Mouse (Mus musculus) midbrain, embryonic 12.5 days (tissue): Measurements from ENCODE around the gene Ets1. TPM values are rescaled to one million over a fixed set of nuclear protein-coding genes. Genes with fewer than 3 reads are reported as not detected.

Experiments used
- ATAC-seq: fragments of 200-750 bp; cut with Nextera tagmentation; 2 replicates; pipeline ENCODE4 v1.8.0; 2017; ENCODE audit warnings: low read depth, moderate TSS enrichment, moderate library complexity; ENCODE audit not compliant: low FRiP score
- H3K27ac ChIP-seq: fragments of 300-500 bp; sonication (generic); replicated peaks from 2 replicates; pipeline ENCODE4 v1.5.1; 2016; ENCODE audit warnings: mild to moderate bottlenecking
- H3K27me3 ChIP-seq: fragments of 300-500 bp; sonication (generic); 2 replicates; pipeline ENCODE4 v1.6.1; 2016; ENCODE audit warnings: mild to moderate bottlenecking
- H3K36me3 ChIP-seq: fragments of 300-500 bp; sonication (generic); 2 replicates; pipeline ENCODE4 v1.6.1; 2016
- H3K4me1 ChIP-seq: fragments of 300-500 bp; sonication (generic); 2 replicates; pipeline ENCODE4 v1.6.1; 2016
- H3K4me2 ChIP-seq: fragments of 300-500 bp; sonication (generic); replicated peaks from 2 replicates; pipeline ENCODE4 v1.6.1; 2016; ENCODE audit warnings: mild to moderate bottlenecking, moderate library complexity
- H3K4me3 ChIP-seq: fragments of 300-500 bp; sonication (generic); 2 replicates; pipeline ENCODE4 v1.5.1; 2016; ENCODE audit warnings: mild to moderate bottlenecking
- H3K9ac ChIP-seq: fragments of 300-500 bp; sonication (generic); replicated peaks from 2 replicates; pipeline ENCODE4 v1.6.1; 2016; ENCODE audit warnings: mild to moderate bottlenecking, moderate library complexity
- H3K9me3 ChIP-seq: fragments of 300-500 bp; sonication (generic); 2 replicates; pipeline ENCODE4 v1.6.1; 2016; ENCODE audit warnings: mild to moderate bottlenecking
- WGBS: fragments of 180-500 bp; shearing (Covaris S2); methylation state at CpG from one replicate; pipeline ENCODE4 v1.1.7; 2016; 5-methylcytosine and 5-hydroxymethylcytosine counted together
- polyA plus RNA-seq: library from polyadenylated mRNA; unstranded; fragments of >200 nt; fragmentation: Nextera tagmentation; extraction: Ambion mirVana; gene quantifications from 2 replicates; pipeline ENCODE4 v1.2.1, GENCODE M21; 2016

Ets1 gene
- polyA plus RNA-seq, 1 experiment from 2014 or later = 26.3 TPM

- Histone ChIP-seq H3K27ac (no peak overlapping the region), H3K9me3 (no peaks in the 10 kb centered on the region), H3K36me3 (no peaks in the 10 kb centered on the region), H3K27me3 (no peaks in the 10 kb centered on the region), H3K4me1 (no peaks in the 10 kb centered on the region), H3K9ac (no peak overlapping the region), H3K4me2 (no peak overlapping the region), H3K4me3 (no peak overlapping the region)
- ATAC-seq = no peak
- 96% methylated on average over 5 of the region's 5 CpGs for WGBS
These were observed 112.5 kb downstream of the Ets1 start for GRCm38 (mm10) chr9:32748552-32748951.

GRCm38 (mm10) chr9:32749721-32750480 is 113.9 kb downstream of the Ets1 start:
- Histone ChIP-seq H3K4me1 (no peaks in the 10 kb centered on the region), H3K36me3 (no peaks in the 10 kb centered on the region), H3K4me2 (no peak overlapping the region), H3K9ac (no peak overlapping the region), H3K9me3 (no peaks in the 10 kb centered on the region), H3K27ac (no peak overlapping the region), H3K27me3 (no peaks in the 10 kb centered on the region), H3K4me3 (no peak overlapping the region)
- 92% methylated on average over 13 of the region's 13 CpGs for WGBS
- no peak for ATAC-seq

- Histone ChIP-seq H3K27me3 (no peaks in the 10 kb centered on the region), H3K9ac (no peak overlapping the region), H3K4me3 (no peak overlapping the region), H3K27ac (no peak overlapping the region), H3K4me1 (no peaks in the 10 kb centered on the region), H3K36me3 (no peaks in the 10 kb centered on the region), H3K9me3 (no peaks in the 10 kb centered on the region), H3K4me2 (no peak overlapping the region)
- ATAC-seq = no peak
- 83% methylated on average over 5 of the region's 5 CpGs for WGBS
These were observed 116.6 kb downstream of the Ets1 start for GRCm38 (mm10) chr9:32752602-32753001.

- Histone ChIP-seq H3K36me3 (no peaks in the 10 kb centered on the region), H3K9me3 (no peaks in the 10 kb centered on the region), H3K4me2 (no peak overlapping the region), H3K4me1 (no peaks in the 10 kb centered on the region), H3K27me3 (no peaks in the 10 kb centered on the region), H3K27ac (no peak overlapping the region), H3K9ac (no peak overlapping the region), H3K4me3 (no peak overlapping the region)
- WGBS = 89% methylated on average over 15 of the region's 15 CpGs
- no peak; the same call in 1 of the 2 replicates for ATAC-seq
These were observed 118.3 kb downstream of the Ets1 start for GRCm38 (mm10) chr9:32754311-32754710.

GRCm38 (mm10) chr9:32756002-32756401 is 120.0 kb downstream of the Ets1 start:
- 88% methylated on average over 2 of the region's 2 CpGs for WGBS
- no peak overlapping the region for H3K4me3 ChIP-seq

GRCm38 (mm10) chr9:32758280-32758905 is 122.4 kb downstream of the Ets1 start:
- Histone ChIP-seq H3K9me3 (no peaks in the 10 kb centered on the region), H3K27ac (no peak overlapping the region), H3K9ac (no peak overlapping the region), H3K36me3 (no peaks in the 10 kb centered on the region), H3K4me2 (no peak overlapping the region), H3K27me3 (no peaks in the 10 kb centered on the region), H3K4me1 (no peaks in the 10 kb centered on the region), H3K4me3 (no peak overlapping the region)
- 85% methylated on average over 5 of the region's 5 CpGs for WGBS
- no peak for ATAC-seq

More at GRCm38 (mm10) chr9:32756002-32756401, 120.0 kb downstream of the Ets1 start:
- no peaks in the 10 kb centered on the region for H3K27me3 ChIP-seq
- ATAC-seq = no peak
- no peak overlapping the region for H3K9ac ChIP-seq
- no peak overlapping the region for H3K27ac ChIP-seq
- H3K4me2 ChIP-seq = no peak overlapping the region
- H3K36me3 ChIP-seq = no peaks in the 10 kb centered on the region
- H3K9me3 ChIP-seq = no peaks in the 10 kb centered on the region
- H3K4me1 ChIP-seq = no peaks in the 10 kb centered on the region

- no peaks in the 10 kb centered on the region for H3K4me1 ChIP-seq
- no peak overlapping the region for H3K4me2 ChIP-seq
- 85% methylated on average over 4 of the region's 4 CpGs for WGBS
- no peak overlapping the region for H3K27ac ChIP-seq
- H3K9ac ChIP-seq = no peak overlapping the region
- H3K4me3 ChIP-seq = no peak overlapping the region
- no peak for ATAC-seq
- no peaks in the 10 kb centered on the region for H3K36me3 ChIP-seq
- H3K27me3 ChIP-seq = no peaks in the 10 kb centered on the region
- H3K9me3 ChIP-seq = no peaks in the 10 kb centered on the region
These were observed 124.7 kb downstream of the Ets1 start for GRCm38 (mm10) chr9:32760649-32761157.

GRCm38 (mm10) chr9:32761326-32761725 is 125.3 kb downstream of the Ets1 start:
- no peaks in the 10 kb centered on the region for H3K36me3 ChIP-seq
- no peak overlapping the region for H3K27ac ChIP-seq
- 80% methylated on average over 2 of the region's 2 CpGs for WGBS
- H3K4me1 ChIP-seq = no peaks in the 10 kb centered on the region
- H3K9me3 ChIP-seq = no peaks in the 10 kb centered on the region
- no peak overlapping the region for H3K9ac ChIP-seq
- no peaks in the 10 kb centered on the region for H3K27me3 ChIP-seq
- ATAC-seq = no peak
- H3K4me2 ChIP-seq = no peak overlapping the region
- no peak overlapping the region for H3K4me3 ChIP-seq

GRCm38 (mm10) chr9:32764374-32764773 is 128.4 kb downstream of the Ets1 start:
- 66% methylated on average over 9 of the region's 9 CpGs for WGBS
- Histone ChIP-seq H3K27me3 (no peaks in the 10 kb centered on the region), H3K36me3 (no peaks in the 10 kb centered on the region), H3K27ac (no peak overlapping the region), H3K4me1 (no peaks in the 10 kb centered on the region), H3K9ac (no peak overlapping the region), H3K4me2 (no peak overlapping the region), H3K9me3 (no peaks in the 10 kb centered on the region), H3K4me3 (no peak overlapping the region)
- ATAC-seq = no peak

GRCm38 (mm10) chr9:32765123-32765522 is 129.1 kb downstream of the Ets1 start:
- Histone ChIP-seq H3K4me3 (no peak overlapping the region), H3K27me3 (no peaks in the 10 kb centered on the region), H3K36me3 (no peaks in the 10 kb centered on the region), H3K9ac (no peak overlapping the region), H3K4me2 (no peak overlapping the region), H3K4me1 (no peaks in the 10 kb centered on the region), H3K27ac (no peak overlapping the region), H3K9me3 (no peaks in the 10 kb centered on the region)
- ATAC-seq = no peak
- WGBS = 97% methylated on average over 3 of the region's 3 CpGs

GRCm38 (mm10) chr9:32778866-32779265 is 142.8 kb downstream of the Ets1 start:
- Histone ChIP-seq H3K9ac (no peak overlapping the region), H3K4me1 (no peaks in the 10 kb centered on the region), H3K27ac (no peak overlapping the region), H3K4me2 (no peak overlapping the region), H3K27me3 (no peaks in the 10 kb centered on the region), H3K9me3 (no peaks in the 10 kb centered on the region), H3K36me3 (no peaks in the 10 kb centered on the region), H3K4me3 (no peak overlapping the region)
- no peak for ATAC-seq
- 59% methylated on average over 1 of the region's 1 CpGs for WGBS

GRCm38 (mm10) chr9:32782391-32783092 is 146.5 kb downstream of the Ets1 start:
- H3K9ac ChIP-seq = no peak overlapping the region
- no peaks in the 10 kb centered on the region for H3K36me3 ChIP-seq
- no peak overlapping the region for H3K27ac ChIP-seq
- H3K9me3 ChIP-seq = no peaks in the 10 kb centered on the region
- no peak for ATAC-seq
- WGBS = 82% methylated on average over 8 of the region's 8 CpGs
- H3K27me3 ChIP-seq = no peaks in the 10 kb centered on the region
- no peak overlapping the region for H3K4me3 ChIP-seq
- no peaks in the 10 kb centered on the region for H3K4me1 ChIP-seq
- no peak overlapping the region for H3K4me2 ChIP-seq
